ENCODE assay signal across 10 mouse cellular contexts in the genomic region with DNA sequence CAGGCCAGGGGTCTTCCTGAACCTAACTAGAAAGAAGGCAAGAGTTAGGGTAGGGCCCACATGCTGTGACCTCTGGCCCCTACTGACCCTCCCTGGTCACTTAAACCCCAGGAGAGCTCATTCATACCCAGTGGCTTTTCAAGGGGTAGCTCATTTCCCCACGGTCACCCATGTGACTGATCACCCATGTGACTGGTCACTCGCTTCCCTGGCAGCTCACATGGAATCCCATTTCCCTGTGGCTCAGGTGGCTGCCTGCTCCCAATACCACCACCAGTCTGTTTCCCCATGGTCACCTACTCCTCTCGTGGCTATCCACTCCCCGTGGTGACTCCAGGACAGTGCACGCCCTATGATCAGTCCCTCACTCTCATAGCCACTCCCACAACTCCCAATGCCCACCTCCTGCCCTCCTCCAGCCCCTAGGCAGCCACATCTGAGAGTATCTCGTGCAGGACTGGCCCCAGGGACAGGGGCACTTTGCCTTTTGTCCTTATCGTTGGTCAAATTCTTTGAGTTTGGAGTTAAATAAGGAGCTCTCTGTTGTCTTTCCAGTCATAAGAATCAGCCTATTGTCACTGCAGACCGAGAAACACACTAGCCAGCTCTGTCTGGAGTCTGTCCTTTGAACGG. TPM values are rescaled to one million over a fixed set of nuclear protein-coding genes. Genes with fewer than 3 reads are reported as not detected.
DNase-seq lines count a peak whose midpoint lies in the region; ATAC-seq lines count a peak whose summit lies in the region.
"Had no signal": no experiment of that assay in that cellular context is flagged by ENCODE, and none has a peak within 500 bp of the region (broad histone marks: within the 10 kb centered on the region; RNA-seq: fewer than 3 reads in every experiment).

No protein-coding gene starts in this region.

- no peak overlapping the region for H3K9ac ChIP-seq in hindbrain, embryonic 14.5 days
- H3K9ac ChIP-seq: liver, postnatal 0 days had no signal

- WGBS in hindbrain, embryonic 14.5 days, result 13% methylated on average over 9 of the region's 9 CpGs

- DNase-seq in heart, postnatal 4 days, result peak; percentile 18
- DNase-seq in heart, postnatal 14 days, result no peak
- DNase-seq in testis, postnatal 14 days (ENCODE audit: low spot score), result peak; percentile 63
- no peak for DNase-seq in testis, postnatal 10 days (ENCODE audit: low spot score)
- DNase-seq in hindbrain, embryonic 14.5 days (ENCODE audit: low spot score), result no peak
- DNase-seq in cerebellum, postnatal 36 days, result no peak
- DNase-seq in left cerebral cortex, postnatal 25 days (ENCODE audit: low spot score in 2 of 2), result no peak
- DNase-seq: liver, postnatal 0 days; thymus, postnatal 25 days had no signal

- intact Hi-C loops in heart, postnatal 14 days (cut with DNase I), result no loop called here
- intact Hi-C loops in left cerebral cortex, postnatal 25 days (cut with DNase I), result no loop called here

- no peak overlapping the region for H3K4me2 ChIP-seq in hindbrain, embryonic 14.5 days (replicated peaks)

- H3K36me3 ChIP-seq in hindbrain, embryonic 14.5 days (replicated peaks; ENCODE audit: control insufficient read depth, insufficient read depth), result no peaks in the 10 kb centered on the region

- H3K4me1 ChIP-seq in hindbrain, embryonic 14.5 days (replicated peaks; ENCODE audit: control insufficient read depth, insufficient read depth, low read length), result peaks cover 73% of the 10 kb centered on the region

- H3K27ac ChIP-seq in hindbrain, embryonic 14.5 days, result peak overlapping the region; percentile 66; the same call in 1 of the 2 replicates

- H3K9me3 ChIP-seq in hindbrain, embryonic 14.5 days (ENCODE audit: control insufficient read depth, low read length), result no peaks in the 10 kb centered on the region

- no peaks in the 10 kb centered on the region for H3K27me3 ChIP-seq in hindbrain, embryonic 14.5 days (ENCODE audit: control insufficient read depth, insufficient read depth, low read length)

- H3K4me3 ChIP-seq in hindbrain, embryonic 14.5 days (replicated peaks; ENCODE audit: low read length), result no peak overlapping the region

- ATAC-seq in hindbrain, embryonic 14.5 days (ENCODE audit: low FRiP score), result no peak
- ATAC-seq in megakaryocyte-erythroid progenitor cell, adult 5-6 weeks (replicated peaks; ENCODE audit: low FRiP score, low TSS enrichment, poor library complexity, severe bottlenecking), result no peak
- ATAC-seq: liver, postnatal 0 days had no signal

RNA-seq across cellular contexts. Expression of gene Pmepa1, which starts 17.8 kb away (rescaled TPM):
- total RNA-seq in heart, postnatal 4 days (2021), result 10 to 100 TPM; 53.5 to 57.3 TPM
- 10 to 100 TPM; 32.4 to 32.5 TPM for total RNA-seq in heart, postnatal 14 days (2021)
- 5.3 and 5.4 TPM in 2 replicates for polyA plus RNA-seq in hindbrain, embryonic 14.5 days (2014; fragmentation: Nextera tagmentation; extraction: Ambion mirVana)
- not detected in 2 replicates for total RNA-seq in megakaryocyte-erythroid progenitor cell, adult 5-6 weeks (2014; fragmentation: Nextera tagmentation)
- 0.52 TPM in 1 of 2 replicates, not detected in the other for total RNA-seq in megakaryocyte-erythroid progenitor cell, adult 5-6 weeks (2017)
- total RNA-seq in left cerebral cortex, postnatal 25 days (2021), result 10 to 100 TPM; 44.9 to 53.8 TPM

RNA-seq across cellular contexts. Expression of gene Zbp1, which starts 39.9 kb away (rescaled TPM):
- total RNA-seq in heart, postnatal 4 days (2021), result under 1 TPM in 1 of 2 experiments, not detected in 1; 0.14 TPM
- under 1 TPM; 0.31 to 0.44 TPM for total RNA-seq in heart, postnatal 14 days (2021)
- polyA plus RNA-seq in hindbrain, embryonic 14.5 days (2014; fragmentation: Nextera tagmentation; extraction: Ambion mirVana), result 0.27 TPM in 1 of 2 replicates, not detected in the other
- total RNA-seq in megakaryocyte-erythroid progenitor cell, adult 5-6 weeks (2014; fragmentation: Nextera tagmentation), result 1.3 and 2.5 TPM in 2 replicates
- total RNA-seq in megakaryocyte-erythroid progenitor cell, adult 5-6 weeks (2017), result 4.8 TPM in 1 of 2 replicates, not detected in the other
- not detected for total RNA-seq in left cerebral cortex, postnatal 25 days (2021)

Comparison
In these comparisons a context has a peak if more than half of its experiments do, and no peak if none do; other contexts are left out.
1. DNase-seq: peak in heart, postnatal 4 days (single experiment) and testis, postnatal 14 days (single experiment); none in heart, postnatal 14 days (0 of 2), testis, postnatal 10 days (single experiment), hindbrain, embryonic 14.5 days (single experiment), cerebellum, postnatal 36 days (0 of 2) and left cerebral cortex, postnatal 25 days (0 of 2).
2. RNA of gene Pmepa1, which starts 17.8 kb away (total RNA-seq): 53.5 to 57.3 TPM in heart, postnatal 4 days, 44.9 to 53.8 TPM in left cerebral cortex, postnatal 25 days and 32.4 to 32.5 TPM in heart, postnatal 14 days; 0.52 TPM in megakaryocyte-erythroid progenitor cell, adult 5-6 weeks; every median in the first group is over 10 times any median in the second.